Mouse (Mus musculus): ENCODE data around the gene Rundc1. TPM values are rescaled to one million over a fixed set of nuclear protein-coding genes. Genes with fewer than 3 reads are reported as not detected.
"Not testable (repeated sequence)": the region's sequence is repeated elsewhere in the genome, so short reads cannot be mapped to it uniquely, and the experiment has no call there.

Gene Rundc1
- polyA plus RNA-seq, 1 experiment from 2014 or later: 22.5 TPM

DNA sequence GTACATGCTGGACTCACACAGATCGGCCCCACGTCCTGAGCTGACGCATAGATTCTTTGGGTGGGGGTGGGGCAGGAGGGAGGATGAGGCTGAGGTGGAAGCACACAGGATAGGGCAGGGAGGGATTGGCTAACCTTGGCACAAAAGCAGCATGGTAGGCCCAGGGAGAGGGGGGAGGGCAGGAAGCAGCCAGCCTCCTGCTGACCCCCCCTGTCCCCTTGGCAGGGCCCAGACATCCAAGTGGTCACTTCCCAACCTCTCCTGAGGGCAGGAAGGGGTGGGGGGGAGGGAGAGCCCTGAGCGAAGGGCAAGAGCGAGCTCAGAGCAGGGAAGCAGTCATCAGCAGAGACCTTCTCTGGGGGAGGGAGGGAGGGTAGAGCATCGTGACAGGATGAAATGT lies 34.8 kb downstream of the Rundc1 start:
- Histone ChIP-seq H3K4me1 (peaks cover 35% of the 10 kb centered on the region), H3K9me3 (no peaks in the 10 kb centered on the region), H3K36me3 (peaks cover 21% of the 10 kb centered on the region), H3K27ac (no peak overlapping the region), H3K4me3 (no peak overlapping the region), H3K9ac (no peak overlapping the region), H3K4me2 (replicated peaks) (no peak overlapping the region), H3K27me3 (no peaks in the 10 kb centered on the region)
- no peak for ATAC-seq (ENCODE audit: insufficient number of reproducible peaks, insufficient read depth, low FRiP score, low TSS enrichment)
- 27% methylated on average over 6 of the region's 6 CpGs for WGBS

GRCm38 (mm10) chr11:101460321-101460720 lies 35.4 kb downstream of the Rundc1 start:
- peaks cover 35% of the 10 kb centered on the region for H3K4me1 ChIP-seq
- WGBS: 84% methylated on average over 15 of the region's 15 CpGs
- no peak overlapping the region; the same call in 1 of the 2 replicates for H3K9ac ChIP-seq
- H3K9me3 ChIP-seq: no peaks in the 10 kb centered on the region
- H3K36me3 ChIP-seq: peaks cover 21% of the 10 kb centered on the region
- ATAC-seq (ENCODE audit: insufficient number of reproducible peaks, insufficient read depth, low FRiP score, low TSS enrichment): no peak
- no peak overlapping the region for H3K4me2 ChIP-seq (replicated peaks)
- H3K27me3 ChIP-seq: no peaks in the 10 kb centered on the region
- H3K4me3 ChIP-seq: no peak overlapping the region
- no peak overlapping the region for H3K27ac ChIP-seq

DNA sequence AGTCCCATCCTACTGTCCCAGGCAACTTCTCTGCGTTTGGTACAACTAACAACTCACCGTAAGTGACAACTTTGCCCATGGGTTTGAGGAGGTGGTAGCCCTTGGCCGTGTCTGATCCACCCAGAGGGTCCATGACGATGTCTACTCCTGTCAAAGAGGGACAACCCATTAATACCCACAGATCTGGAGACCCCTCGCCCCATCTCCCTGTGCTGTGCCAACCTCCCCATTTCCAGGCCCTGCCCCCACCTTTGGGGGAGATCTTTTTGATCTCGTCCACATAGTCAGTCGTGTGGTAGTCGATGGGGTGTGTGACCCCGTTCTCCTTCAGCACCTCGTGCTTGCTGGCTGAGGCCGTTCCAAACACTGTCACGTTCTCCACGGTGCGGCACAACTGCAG lies 37.3 kb downstream of the Rundc1 start:
- ATAC-seq (ENCODE audit: insufficient number of reproducible peaks, insufficient read depth, low FRiP score, low TSS enrichment): no peak
- Histone ChIP-seq H3K36me3 (peaks cover 21% of the 10 kb centered on the region), H3K4me1 (peaks cover 35% of the 10 kb centered on the region), H3K9ac (no peak overlapping the region), H3K27me3 (no peaks in the 10 kb centered on the region), H3K4me2 (replicated peaks) (no peak overlapping the region), H3K4me3 (no peak overlapping the region), H3K9me3 (no peaks in the 10 kb centered on the region), H3K27ac (no peak overlapping the region)
- 84% methylated on average over 14 of the region's 14 CpGs for WGBS

DNA sequence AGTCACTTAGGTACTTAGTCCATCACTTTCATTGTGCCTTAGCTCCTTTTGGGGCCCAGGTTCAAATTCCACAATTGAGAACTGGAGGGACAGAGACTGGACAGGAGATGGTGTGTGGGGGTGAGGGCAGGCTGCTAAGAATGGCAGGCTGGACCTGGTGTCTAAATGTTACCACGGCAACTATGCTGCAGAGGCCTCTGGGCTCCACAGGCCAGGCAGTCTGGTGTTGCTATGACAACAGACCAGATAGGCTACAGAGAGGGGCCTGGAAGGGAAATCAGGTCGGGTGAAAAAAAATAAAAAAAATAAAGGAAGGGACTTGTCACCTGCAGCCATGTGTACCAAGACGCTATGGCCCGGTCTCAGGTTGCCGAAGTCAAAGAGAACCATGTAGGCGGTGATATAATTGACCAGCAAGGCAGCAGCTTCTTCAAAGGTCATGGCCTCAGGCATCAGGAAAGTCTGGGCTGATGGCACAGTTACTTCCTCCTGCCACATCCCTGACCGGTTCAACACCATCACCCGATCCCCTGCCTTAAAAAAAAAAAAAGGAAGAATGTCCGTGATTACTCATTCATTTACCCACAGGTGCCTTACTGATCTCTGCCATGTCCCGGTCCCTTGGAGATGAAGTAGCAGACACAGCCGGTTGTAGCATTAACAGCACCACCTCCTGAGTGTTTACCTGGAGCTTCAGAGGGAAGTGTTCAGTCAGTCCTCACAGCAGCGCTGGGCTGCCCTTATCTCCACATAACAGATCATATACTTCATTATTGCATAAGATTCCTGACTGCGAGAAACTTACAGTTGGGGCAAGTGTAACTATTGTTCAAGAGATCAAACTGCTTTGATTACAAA lies 37.9 kb downstream of the Rundc1 start:
- no peak for ATAC-seq (ENCODE audit: insufficient number of reproducible peaks, insufficient read depth, low FRiP score, low TSS enrichment)
- Histone ChIP-seq H3K27me3 (no peaks in the 10 kb centered on the region), H3K4me1 (peaks cover 35% of the 10 kb centered on the region), H3K27ac (no peak overlapping the region), H3K36me3 (peaks cover 21% of the 10 kb centered on the region), H3K4me3 (no peak overlapping the region), H3K4me2 (replicated peaks) (0 out of 2 replicates have a peak overlapping the region, but pooled peaks have one; percentile 0), H3K9me3 (no peaks in the 10 kb centered on the region), H3K9ac (no peak overlapping the region)
- 23% methylated on average over 13 of the region's 13 CpGs for WGBS

DNA sequence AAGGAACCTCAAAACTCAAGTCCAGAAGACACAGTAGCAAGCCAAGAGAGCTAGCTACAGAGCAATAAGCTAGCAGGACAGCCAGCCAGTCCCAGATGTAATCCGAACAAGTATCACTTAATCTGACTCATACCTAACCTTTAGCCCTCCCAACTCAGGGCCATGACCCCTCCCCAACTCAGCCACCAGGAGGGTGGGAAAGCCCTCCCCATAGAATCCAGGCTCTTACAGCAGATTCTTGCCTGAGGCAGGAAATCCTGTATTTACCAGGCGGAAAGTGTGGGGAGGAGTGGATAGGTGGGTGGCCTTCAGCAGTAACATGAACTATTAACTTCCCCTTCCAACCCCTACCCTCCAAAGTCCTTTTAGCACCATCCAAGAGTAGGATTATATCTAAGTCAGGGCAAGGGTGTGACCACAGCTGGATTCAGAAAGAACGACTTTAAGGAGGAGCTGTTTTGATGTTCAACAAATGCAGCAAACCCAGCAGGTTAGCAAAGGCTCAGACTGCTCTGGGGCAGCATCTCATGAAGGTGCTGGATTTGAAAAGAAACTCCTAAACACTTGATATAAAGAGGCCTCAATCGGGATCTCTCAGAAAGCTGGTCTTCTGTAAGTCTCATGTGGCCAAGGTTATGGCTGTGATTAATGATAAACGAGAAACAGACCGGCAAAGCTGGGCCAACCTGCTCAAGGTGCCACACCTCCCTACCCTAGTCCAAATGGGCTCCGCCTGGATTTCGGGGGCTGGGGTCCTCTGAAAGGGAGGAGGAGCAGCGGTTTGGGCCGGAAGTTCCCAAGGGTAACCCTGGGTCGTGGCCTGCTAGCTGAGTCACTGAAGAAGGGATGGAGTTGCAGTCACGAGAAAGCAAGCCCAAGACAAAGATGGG lies 39.6 kb downstream of the Rundc1 start, which contains the start of gene Rnd2:
Gene Rnd2, plus strand, starts transcription at position 789 of the 890 bp plus-strand sequence.
- Histone ChIP-seq H3K4me3 (peak within 1 kb of the TSS; percentile 73), H3K27me3 (no peaks in the 10 kb centered on the region), H3K4me2 (replicated peaks) (peak within 1 kb of the TSS; percentile 94), H3K27ac (peak within 1 kb of the TSS; percentile 66), H3K36me3 (peaks cover 20% of the 10 kb centered on the region), H3K4me1 (peaks cover 37% of the 10 kb centered on the region), H3K9ac (peak within 1 kb of the TSS; percentile 71), H3K9me3 (no peaks in the 10 kb centered on the region)
- 5% methylated on average over 12 of the region's 12 CpGs for WGBS
- ATAC-seq (ENCODE audit: insufficient number of reproducible peaks, insufficient read depth, low FRiP score, low TSS enrichment): no peak

GRCm38 (mm10) chr11:101465101-101465868 lies 40.4 kb downstream of the Rundc1 start:
- peak overlapping the region; percentile 94 for H3K4me2 ChIP-seq (replicated peaks)
- H3K36me3 ChIP-seq: peaks cover 11% of the 10 kb centered on the region
- peak overlapping the region; percentile 73 for H3K4me3 ChIP-seq
- ATAC-seq (ENCODE audit: insufficient number of reproducible peaks, insufficient read depth, low FRiP score, low TSS enrichment): peak; percentile 55; the same call in 1 of the 2 replicates
- H3K27ac ChIP-seq: peak overlapping the region; percentile 66
- peaks cover 30% of the 10 kb centered on the region for H3K4me1 ChIP-seq
- no peaks in the 10 kb centered on the region for H3K9me3 ChIP-seq
- under 1% methylated on average over 45 of the region's 51 CpGs for WGBS
- H3K27me3 ChIP-seq: peaks cover 4% of the 10 kb centered on the region; the same call in 1 of the 2 replicates
- H3K9ac ChIP-seq: peak overlapping the region; percentile 71

DNA sequence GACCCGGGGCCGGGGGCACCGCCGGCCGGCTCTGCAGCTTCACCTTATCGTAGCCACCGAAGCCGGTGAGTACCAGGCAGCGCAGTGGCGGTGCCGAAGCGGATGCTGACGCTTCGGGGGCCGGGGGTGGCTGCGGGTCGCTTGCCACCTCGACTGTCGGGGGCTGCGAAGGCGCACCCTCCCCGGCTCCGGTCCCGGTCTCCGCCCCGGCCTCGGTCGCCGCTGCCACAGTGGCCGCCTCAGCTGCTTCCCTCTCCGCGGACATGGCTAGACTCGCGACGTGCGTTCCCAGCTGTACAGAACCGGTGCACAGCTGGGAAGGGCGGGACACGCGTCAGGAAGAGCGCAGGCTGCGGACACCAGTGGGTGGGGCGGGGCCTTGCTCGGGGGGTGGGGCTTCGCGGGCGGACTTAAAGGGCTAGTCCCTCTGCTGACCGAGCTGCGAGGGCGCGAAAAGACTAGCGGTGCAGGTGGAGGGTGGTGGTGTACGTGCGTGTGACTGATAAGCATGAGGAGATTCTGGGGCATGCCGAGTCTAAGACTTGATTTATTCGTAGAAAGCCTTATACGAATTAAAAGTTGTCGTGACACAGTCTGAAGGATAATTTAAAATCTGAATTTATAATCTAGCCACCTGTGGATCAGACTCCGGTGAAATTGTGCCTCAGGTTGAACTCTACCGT lies 41.1 kb downstream of the Rundc1 start, which contains the start of gene Vat1:
Gene Vat1, minus strand, starts transcription at position 362 of the 683 bp plus-strand sequence.
- WGBS: 2% methylated on average over 60 of the region's 60 CpGs
- peak within 1 kb of the TSS; percentile 94 for H3K4me2 ChIP-seq (replicated peaks)
- peak within 1 kb of the TSS; percentile 71 for H3K9ac ChIP-seq
- H3K27ac ChIP-seq: peak within 1 kb of the TSS; percentile 66
- H3K9me3 ChIP-seq: no peaks in the 10 kb centered on the region
- H3K4me1 ChIP-seq: peaks cover 30% of the 10 kb centered on the region
- H3K27me3 ChIP-seq: peaks cover 7% of the 10 kb centered on the region; the same call in 1 of the 2 replicates
- 0 out of 2 replicates have a peak, but pooled peaks cover 7% of the 10 kb centered on the region for H3K36me3 ChIP-seq
- no peak for ATAC-seq (ENCODE audit: insufficient number of reproducible peaks, insufficient read depth, low FRiP score, low TSS enrichment)
- peak within 1 kb of the TSS; percentile 73 for H3K4me3 ChIP-seq

DNA sequence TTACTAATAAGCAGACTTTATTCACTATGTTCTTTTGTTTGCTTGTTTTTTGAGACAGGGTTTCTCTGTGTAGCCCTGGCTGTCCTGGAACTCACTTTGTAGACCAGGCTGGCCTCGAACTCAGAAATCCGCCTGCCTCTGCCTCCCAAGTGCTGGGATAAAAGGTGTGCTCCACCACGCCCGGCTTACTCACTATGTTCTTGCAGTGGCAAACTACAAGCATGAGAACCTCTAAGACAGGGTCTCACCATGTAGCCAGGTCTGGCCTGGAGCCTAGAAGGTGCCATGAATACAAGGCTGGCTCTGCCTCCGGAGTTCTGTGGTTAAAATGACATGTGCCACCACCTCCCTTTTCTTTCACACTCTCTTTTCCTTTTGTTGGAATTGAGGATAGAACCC lies 41.7 kb downstream of the Rundc1 start:
- H3K4me3 ChIP-seq: peak overlapping the region; percentile 73; the same call in 1 of the 2 replicates
- not testable (repeated sequence) for ATAC-seq (ENCODE audit: insufficient number of reproducible peaks, insufficient read depth, low FRiP score, low TSS enrichment); H3K9ac ChIP-seq; H3K27ac ChIP-seq; H3K36me3 ChIP-seq; H3K9me3 ChIP-seq
- peaks cover 10% of the 10 kb centered on the region; the same call in 1 of the 2 replicates for H3K27me3 ChIP-seq
- peaks cover 30% of the 10 kb centered on the region for H3K4me1 ChIP-seq
- peak overlapping the region; percentile 94 for H3K4me2 ChIP-seq (replicated peaks)
- WGBS: 56% methylated on average over 5 of the region's 5 CpGs

DNA sequence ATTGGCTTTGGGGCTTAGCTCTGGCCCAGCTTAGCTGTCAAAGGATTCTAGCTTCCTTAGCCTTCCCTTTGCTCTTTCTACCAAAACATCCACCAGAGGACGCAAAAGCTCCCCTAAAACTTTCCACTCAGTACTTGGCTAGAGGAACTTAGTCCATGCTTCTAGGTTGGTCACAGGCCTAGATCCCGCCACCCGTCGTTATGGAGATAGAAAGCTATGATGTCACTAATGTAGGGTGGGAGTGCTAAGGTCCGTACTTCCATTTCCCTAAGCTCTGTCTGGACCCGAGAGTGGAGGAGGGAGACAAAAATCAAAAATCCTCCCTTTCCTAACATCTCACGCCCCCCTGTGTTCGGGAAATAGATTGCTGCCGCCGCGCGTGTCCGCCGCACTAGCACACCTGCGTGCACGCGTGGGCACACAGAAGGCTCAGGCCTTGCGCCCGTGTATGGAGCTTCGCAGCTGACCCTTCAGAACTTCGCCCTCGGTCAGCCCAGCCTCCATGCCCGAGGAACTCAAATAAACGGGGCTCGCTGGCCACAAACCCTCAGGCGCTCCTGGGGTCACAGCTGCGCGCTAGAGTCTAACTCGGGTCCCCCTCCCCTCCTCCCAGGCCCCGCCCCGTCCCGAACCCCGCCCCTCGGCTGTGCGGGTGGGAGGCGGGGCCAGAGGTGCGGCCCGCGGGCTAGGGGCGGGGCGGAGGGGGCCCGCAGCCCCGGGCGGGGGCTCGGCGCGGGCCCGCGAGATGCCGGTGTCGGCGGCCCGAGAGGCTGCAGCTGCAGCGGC lies 42.8 kb downstream of the Rundc1 start:
- Histone ChIP-seq H3K9ac (peak overlapping the region; percentile 73), H3K4me2 (replicated peaks) (peak overlapping the region; percentile 94), H3K4me1 (peaks cover 25% of the 10 kb centered on the region), H3K4me3 (peak overlapping the region; percentile 72), H3K27me3 (peaks cover 10% of the 10 kb centered on the region; the same call in 1 of the 2 replicates), H3K27ac (peak overlapping the region; percentile 63), H3K9me3 (no peaks in the 10 kb centered on the region), H3K36me3 (no peaks in the 10 kb centered on the region)
- WGBS: under 1% methylated on average over 35 of the region's 54 CpGs
- ATAC-seq (ENCODE audit: insufficient number of reproducible peaks, insufficient read depth, low FRiP score, low TSS enrichment): peak; percentile 47; the same call in 1 of the 2 replicates

DNA sequence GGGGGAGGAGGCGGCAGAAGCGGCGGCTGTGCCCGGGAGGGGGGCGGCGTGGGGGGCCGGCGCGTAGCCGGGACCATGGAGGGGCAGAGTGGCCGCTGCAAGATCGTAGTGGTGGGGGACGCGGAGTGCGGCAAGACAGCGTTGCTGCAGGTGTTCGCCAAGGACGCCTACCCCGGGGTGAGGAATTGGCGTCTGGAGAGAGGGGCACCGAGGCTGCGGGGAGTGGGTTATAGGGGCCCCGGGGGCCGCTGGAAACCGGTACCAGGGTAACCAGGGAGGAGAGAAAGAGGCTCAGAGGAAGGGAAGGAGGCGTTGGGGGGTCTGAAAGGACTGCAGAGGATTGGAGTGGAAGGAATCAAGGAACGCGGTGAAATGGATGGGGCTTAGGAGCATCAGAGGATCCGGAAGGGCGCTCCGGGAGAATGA lies 43.4 kb downstream of the Rundc1 start:
- Histone ChIP-seq H3K4me2 (replicated peaks) (peak overlapping the region; percentile 94), H3K9me3 (no peaks in the 10 kb centered on the region), H3K9ac (peak overlapping the region; percentile 73), H3K27ac (peak overlapping the region; percentile 63), H3K4me1 (peaks cover 20% of the 10 kb centered on the region), H3K36me3 (no peaks in the 10 kb centered on the region), H3K27me3 (peaks cover 10% of the 10 kb centered on the region; the same call in 1 of the 2 replicates), H3K4me3 (peak overlapping the region; percentile 72)
- ATAC-seq (ENCODE audit: insufficient number of reproducible peaks, insufficient read depth, low FRiP score, low TSS enrichment): 0 out of 2 replicates have a peak, but pooled peaks have one; percentile 11
- WGBS: 1% methylated on average over 25 of the region's 31 CpGs

Measured in embryonic facial prominence, embryonic 12.5 days (tissue).